Mouse (Mus musculus): ENCODE data around the gene Mybpc3.

- TF ChIP-seq POLR2A (IDR thresholded peaks at IDR 0.05; ENCODE audit: borderline replicate concordance, extremely low read depth, low read depth, low read length) (no peak), CTCF (IDR thresholded peaks at IDR 0.05; ENCODE audit: insufficient read depth, low read length) (no peak)
Measured at GRCm38 (mm10) chr2:91169587-91170322, 51.8 kb downstream of the Mybpc3 start.

All from lung, adult 2 months (tissue).